Mouse (Mus musculus): ENCODE results near the gene Pla1a.

GRCm38 (mm10) chr16:38473661-38474060 is 40.7 kb upstream of the Pla1a start:
- TF ChIP-seq CTCF (IDR thresholded peaks at IDR 0.05; ENCODE audit: control insufficient read depth, insufficient read depth, insufficient replicate concordance, low read depth, low read length): no peak
- TF ChIP-seq POLR2A (IDR thresholded peaks at IDR 0.05; ENCODE audit: control insufficient read depth, low read depth, low read length): no peak
